Mouse (Mus musculus) kidney, adult 9 months (tissue): ENCODE measurements around the gene Snx30.

ENCODE experiments used
- DNase-seq: peaks from one replicate; pipeline ENCODE4 v3.0.0; 2022

Gene Snx30

DNA sequence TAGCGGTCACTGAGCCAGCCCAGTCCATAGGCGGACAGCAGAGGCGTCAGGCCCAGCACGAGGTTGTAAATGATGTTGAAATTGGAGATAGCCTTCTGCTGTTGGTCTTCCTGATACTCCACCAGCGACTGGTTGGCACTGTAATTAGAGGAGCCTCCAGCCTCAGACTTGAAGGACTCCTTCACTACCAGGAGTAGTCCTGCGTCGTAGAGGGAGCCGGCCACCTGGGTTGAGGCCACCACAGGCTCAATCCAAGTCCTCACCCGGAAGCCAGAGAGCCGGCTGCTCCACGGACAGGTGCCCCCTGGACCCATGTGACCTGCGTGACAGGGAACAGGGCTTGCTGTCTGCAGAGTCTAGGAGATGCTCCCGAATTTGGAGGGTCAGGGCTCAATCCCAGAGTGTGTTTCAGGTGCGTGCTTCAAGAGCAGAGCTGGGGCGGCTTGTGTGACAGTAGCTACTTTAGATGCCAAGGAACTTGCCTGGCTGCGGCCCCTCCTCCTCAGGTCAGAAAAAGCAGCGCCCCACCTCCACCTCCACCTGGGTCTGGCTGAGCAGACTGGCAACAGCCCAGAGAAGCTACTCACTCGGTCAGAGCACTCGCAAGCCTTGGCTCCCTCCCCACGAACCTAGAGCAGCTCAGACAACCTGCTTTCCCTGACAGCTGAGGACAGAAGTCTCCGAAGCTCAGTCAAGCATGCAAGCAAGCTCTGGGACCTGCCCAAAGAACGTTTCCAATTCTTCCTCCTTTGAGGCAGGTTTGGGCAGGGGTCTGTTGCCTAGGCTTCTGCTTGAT is 109.2 kb downstream of the Snx30 start, which contains the start of gene Slc46a2:
TSS of gene Slc46a2 (minus strand) at position 449 of the 796 bp plus-strand sequence.
- DNase-seq: peak; percentile 73

DNA sequence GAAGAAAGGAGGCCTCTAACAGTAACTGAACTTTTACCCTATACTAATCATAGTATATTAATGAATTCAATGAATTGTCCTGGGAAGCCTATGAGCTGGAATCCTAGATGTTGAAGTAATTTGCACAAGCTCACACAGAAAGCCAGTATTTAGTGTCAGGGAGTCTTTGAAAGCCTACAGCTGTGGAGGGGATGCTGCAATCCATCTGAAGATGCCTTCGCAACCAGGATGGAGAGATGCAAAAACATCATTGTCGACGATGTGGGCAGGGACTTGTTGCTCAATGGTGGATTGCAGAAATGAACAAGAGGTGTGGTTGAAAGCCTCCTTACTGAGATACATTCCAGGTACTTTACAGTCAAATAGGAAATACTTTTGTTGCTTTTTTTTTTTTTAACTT is 112.3 kb downstream of the Snx30 start:
- no peak for DNase-seq

DNA sequence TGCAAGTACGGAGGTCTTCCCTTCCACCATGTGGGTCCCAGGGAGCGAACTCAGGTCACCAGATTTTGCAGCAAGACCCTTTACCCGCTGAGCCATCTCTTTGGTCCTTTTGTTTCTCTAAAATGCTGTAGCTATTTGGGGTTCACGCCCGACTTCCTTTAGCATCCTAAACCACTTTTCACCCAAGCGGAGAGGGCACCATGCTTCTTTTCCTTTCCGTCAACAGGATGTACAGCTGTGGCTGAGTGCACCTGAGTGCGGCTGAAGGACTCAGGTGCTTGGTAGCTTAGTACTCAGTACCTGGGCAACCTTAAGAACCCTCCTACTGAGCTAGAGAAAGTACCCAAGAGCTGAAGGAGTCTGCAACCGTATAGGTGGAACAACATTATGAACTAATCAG is 119.4 kb downstream of the Snx30 start:
- no peak for DNase-seq

DNA sequence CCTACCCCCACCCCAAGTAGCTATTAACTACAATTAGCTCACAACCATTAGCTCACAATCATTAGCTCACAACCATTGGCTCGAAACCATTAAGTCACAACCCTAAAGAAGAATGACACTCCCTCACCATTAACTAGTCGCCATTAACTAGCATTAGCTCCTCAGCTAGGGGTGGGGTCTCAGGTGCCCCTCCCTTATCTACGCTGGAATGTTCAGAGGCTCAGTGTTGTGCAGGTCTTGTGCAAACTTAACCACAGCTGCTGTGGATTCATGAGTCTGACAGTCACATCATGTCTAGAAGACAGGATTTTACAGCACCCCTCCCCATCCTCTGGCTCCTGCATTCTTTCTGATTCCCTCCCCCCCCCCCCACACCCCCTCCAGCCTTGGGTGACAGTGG is 122.0 kb downstream of the Snx30 start:
- no peak for DNase-seq

DNA sequence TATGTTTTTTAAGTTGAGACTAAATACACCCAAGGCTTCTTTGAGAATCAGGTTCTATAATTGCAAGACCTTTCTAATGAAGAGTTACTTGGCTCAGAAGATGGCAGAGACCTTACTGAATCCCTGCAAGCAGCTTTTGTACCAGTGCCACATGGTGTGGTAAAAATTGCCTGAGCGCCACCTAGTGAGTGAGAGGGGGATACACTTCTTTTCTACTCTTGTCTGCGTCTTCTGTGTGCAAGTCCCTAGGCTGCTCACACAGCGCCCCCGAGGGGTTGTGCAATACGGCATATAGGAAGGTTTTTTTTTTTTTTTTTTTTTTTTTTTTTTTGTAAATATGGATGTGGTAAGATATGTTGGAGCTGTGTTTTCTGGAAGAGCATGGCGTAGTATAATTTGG is 122.7 kb downstream of the Snx30 start:
- DNase-seq: peak; percentile 83

DNA sequence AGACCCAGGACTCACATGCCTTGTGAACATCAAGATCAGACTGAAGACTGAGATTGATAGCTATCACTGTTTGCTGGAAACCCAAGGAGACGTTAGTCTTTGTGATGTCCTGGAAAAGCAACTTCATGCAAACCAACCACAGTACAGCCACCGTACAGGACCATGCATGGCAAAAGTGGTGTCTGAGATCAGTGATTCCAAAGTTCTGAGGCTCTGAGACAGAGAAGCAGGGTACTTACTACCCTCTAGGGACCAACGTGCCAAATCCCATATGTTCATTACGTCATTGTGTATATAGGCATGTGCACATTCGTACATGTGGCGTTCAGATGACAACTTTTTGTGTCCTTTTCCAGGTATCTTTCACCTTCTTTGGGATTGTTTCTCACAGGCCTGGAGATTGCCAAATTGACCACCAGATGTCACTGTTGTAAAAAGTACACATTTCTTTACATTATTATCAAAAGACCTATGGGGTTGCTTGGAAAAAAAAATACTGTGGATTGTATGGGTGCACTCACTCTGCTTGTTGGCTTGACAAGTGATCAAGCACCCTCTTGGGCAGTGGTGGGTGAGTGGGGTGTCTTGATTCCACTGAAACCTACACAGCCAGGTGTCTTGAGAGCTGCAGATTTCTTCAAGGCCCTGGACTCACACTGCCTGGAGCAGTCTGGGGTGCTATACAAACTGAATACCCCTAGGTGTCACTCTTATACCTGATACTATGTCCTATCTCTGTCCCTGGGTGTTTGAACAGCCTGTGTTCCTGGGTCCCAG is 127.1 kb downstream of the Snx30 start:
- peak; percentile 56 for DNase-seq

DNA sequence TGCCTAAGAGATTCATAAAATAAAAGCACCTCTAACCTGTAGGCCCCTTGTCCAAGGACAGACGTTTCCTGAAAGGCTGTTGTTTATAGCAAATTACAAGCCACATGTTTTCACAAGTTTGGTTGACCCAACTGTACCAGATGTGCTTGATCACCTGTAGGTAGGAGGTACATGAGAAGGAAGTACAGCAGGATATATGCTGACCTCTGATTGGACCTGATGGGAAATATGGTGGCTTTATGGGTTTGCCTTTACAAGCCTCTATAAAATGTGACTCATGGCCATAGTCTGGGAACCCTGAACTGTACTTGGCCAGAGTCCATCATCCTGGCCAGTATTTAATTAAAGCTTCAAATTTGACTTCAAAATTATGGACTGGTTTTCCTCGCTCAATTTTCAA is 131.9 kb downstream of the Snx30 start:
- no peak for DNase-seq
